Mouse (Mus musculus) megakaryocyte, embryonic 14.5 days (primary cell): ENCODE results near the gene Rbm7.
"Not testable (repeated sequence)": the region's sequence is repeated elsewhere in the genome, so short reads cannot be mapped to it uniquely, and the experiment has no call there.

Experiments
- FLI1 ChIP-seq: IDR thresholded peaks from 2 replicates; pipeline ENCODE4 v1.6.1; 2012; ENCODE audit warnings: low read length, inconsistent platforms, mixed read lengths
- GATA1 ChIP-seq: IDR thresholded peaks from 3 replicates; pipeline ENCODE4 v1.6.1; 2012; ENCODE audit warnings: mixed read lengths, low read length, inconsistent platforms, borderline replicate concordance

GRCm38 (mm10) chr9:48520405-48520804 lies 25.3 kb upstream of the Rbm7 start:
- not testable (repeated sequence) for TF ChIP-seq GATA1, FLI1
